ENCODE assay signal across 25 mouse cellular contexts in genomic region chr16:29438045-29438444, GRCm38 (mm10). TPM values are rescaled to one million over a fixed set of nuclear protein-coding genes. Genes with fewer than 3 reads are reported as not detected.
"Had no signal": no experiment of that assay in that cellular context is flagged by ENCODE, and none has a peak within 500 bp of the region (broad histone marks: within the 10 kb centered on the region; RNA-seq: fewer than 3 reads in every experiment).

No protein-coding gene starts in this region.

- ATAC-seq: intestine, postnatal 0 days had no signal

- H3K9ac ChIP-seq: liver, embryonic 13.5 days; midbrain, embryonic 12.5 days had no signal

- H3K36me3 ChIP-seq: liver, embryonic 13.5 days; midbrain, embryonic 12.5 days had no signal

- H3K27me3 ChIP-seq: liver, embryonic 13.5 days; midbrain, embryonic 12.5 days had no signal

- H3K4me3 ChIP-seq: layer of hippocampus, adult 2 months; left cerebral cortex, adult 2 months; liver, embryonic 13.5 days; midbrain, embryonic 12.5 days had no signal

- H3K27ac ChIP-seq: kidney, postnatal 0 days; layer of hippocampus, adult 2 months; left cerebral cortex, adult 2 months; liver, embryonic 13.5 days; midbrain, embryonic 12.5 days had no signal

- H3K4me1 ChIP-seq: liver, embryonic 13.5 days had no signal

- H3K4me2 ChIP-seq: liver, embryonic 13.5 days; midbrain, embryonic 12.5 days had no signal

- H3K9me3 ChIP-seq: liver, embryonic 13.5 days; midbrain, embryonic 12.5 days had no signal

- DNase-seq: kidney, adult 2 months; kidney, postnatal 25 days; layer of hippocampus, adult 9-11 months; liver, embryonic 13.5 days; lung, adult 2 months; lung, postnatal 14 days; lung, postnatal 4 days; thymus, adult 18-20 months; thymus, postnatal 36 days had no signal

RNA-seq across cellular contexts. Expression of gene Atp13a5, which starts 59.5 kb away (rescaled TPM):
- total RNA-seq: liver, adult 2 months; megakaryocyte progenitor cell, adult 5-6 weeks had no signal
- polyA plus RNA-seq: intestine, postnatal 0 days; kidney, adult 2 months; kidney, embryonic 14.5 days; kidney, postnatal 0 days; large intestine, adult 2 months; limb, embryonic 11.5 days; liver, adult 2 months; liver, embryonic 13.5 days; liver, embryonic 16.5 days; lung, embryonic 16.5 days; small intestine, adult 2 months; spleen, adult 2 months; stomach, embryonic 16.5 days; urinary bladder, adult 2 months had no signal
